10 mouse cellular contexts compared by ENCODE assay signal in the genomic region with DNA sequence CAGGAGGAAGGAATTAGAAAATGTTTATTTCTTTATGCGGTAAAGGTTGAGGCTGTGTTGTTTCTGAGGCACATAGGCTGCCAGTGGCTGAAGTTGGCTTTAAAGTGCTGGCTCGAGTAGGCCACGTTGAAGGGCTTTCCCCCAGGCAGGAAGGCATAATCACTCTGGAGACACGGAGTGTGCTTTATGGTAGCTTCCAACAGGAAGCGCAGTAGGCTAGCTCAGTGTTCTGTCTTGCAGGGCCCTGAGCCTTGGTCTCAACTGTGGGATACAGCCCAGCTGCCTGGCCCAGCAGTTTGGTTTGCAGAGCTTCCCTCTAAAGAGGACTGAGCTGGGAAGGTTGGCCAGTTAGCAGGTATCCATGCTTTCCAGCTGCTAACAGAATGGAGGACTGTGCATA. TPM values are rescaled to one million over a fixed set of nuclear protein-coding genes. Genes with fewer than 3 reads are reported as not detected.
DNase-seq lines count a peak whose midpoint lies in the region; ATAC-seq and TF ChIP-seq lines count a peak whose summit lies in the region.
"Had no signal": no experiment of that assay in that cellular context is flagged by ENCODE, and none has a peak within 500 bp of the region (broad histone marks: within the 10 kb centered on the region; RNA-seq: fewer than 3 reads in every experiment).

No protein-coding gene starts in this region.

- H3K4me3 ChIP-seq in lung, embryonic 15.5 days, result no peak overlapping the region
- no peak overlapping the region for H3K4me3 ChIP-seq in embryonic fibroblast, embryonic 13.5 days (ENCODE audit: insufficient read depth, low read length)
- no peak overlapping the region for H3K4me3 ChIP-seq in hindbrain, embryonic 15.5 days
- H3K4me3 ChIP-seq in neural tube, embryonic 13.5 days, result no peak overlapping the region

- H3K9ac ChIP-seq in lung, embryonic 15.5 days, result peak overlapping the region; percentile 23; the same call in 1 of the 2 replicates
- no peak overlapping the region for H3K9ac ChIP-seq in hindbrain, embryonic 15.5 days
- H3K9ac ChIP-seq in neural tube, embryonic 13.5 days, result peak overlapping the region; percentile 31; the same call in 1 of the 2 replicates

- peaks cover 7% of the 10 kb centered on the region; the same call in 1 of the 2 replicates for H3K36me3 ChIP-seq in lung, embryonic 15.5 days
- peaks cover 17% of the 10 kb centered on the region for H3K36me3 ChIP-seq in hindbrain, embryonic 15.5 days
- peaks cover 28% of the 10 kb centered on the region for H3K36me3 ChIP-seq in neural tube, embryonic 13.5 days

- H3K4me1 ChIP-seq in lung, embryonic 15.5 days, result peaks cover 44% of the 10 kb centered on the region
- H3K4me1 ChIP-seq in embryonic fibroblast, embryonic 13.5 days (ENCODE audit: control insufficient read depth, insufficient read depth, low read length), result peaks cover 14% of the 10 kb centered on the region
- H3K4me1 ChIP-seq in hindbrain, embryonic 15.5 days (replicated peaks), result peaks cover 51% of the 10 kb centered on the region
- peaks cover 37% of the 10 kb centered on the region for H3K4me1 ChIP-seq in neural tube, embryonic 13.5 days (replicated peaks)

- no peaks in the 10 kb centered on the region for H3K27me3 ChIP-seq in lung, embryonic 15.5 days
- no peaks in the 10 kb centered on the region for H3K27me3 ChIP-seq in hindbrain, embryonic 15.5 days
- no peaks in the 10 kb centered on the region for H3K27me3 ChIP-seq in neural tube, embryonic 13.5 days

- 44% methylated on average over 5 of the region's 5 CpGs for WGBS in lung, embryonic 15.5 days
- WGBS in hindbrain, embryonic 15.5 days, result 58% methylated on average over 5 of the region's 5 CpGs
- 41% methylated on average over 5 of the region's 5 CpGs for WGBS in neural tube, embryonic 13.5 days

- TF ChIP-seq CTCF in embryonic fibroblast, embryonic 13.5 days (IDR thresholded peaks at IDR 0.05; ENCODE audit: borderline replicate concordance, insufficient read depth, low read length), result no peak

- no peaks in the 10 kb centered on the region for H3K9me3 ChIP-seq in lung, embryonic 15.5 days
- no peaks in the 10 kb centered on the region for H3K9me3 ChIP-seq in hindbrain, embryonic 15.5 days
- no peaks in the 10 kb centered on the region for H3K9me3 ChIP-seq in neural tube, embryonic 13.5 days

- TF ChIP-seq POLR2A in embryonic fibroblast, embryonic 13.5 days (IDR thresholded peaks at IDR 0.05; ENCODE audit: low read depth, low read length), result no peak

- DNase-seq in lung, postnatal 25 days (ENCODE audit: low spot score), result no peak
- DNase-seq in adrenal gland, postnatal 36 days, result no peak
- no peak for DNase-seq in layer of hippocampus, adult 8-10 months (ENCODE audit: low spot score in 2 of 2)
- no peak for DNase-seq in Muller cell, postnatal 12 days (ENCODE audit: inconsistent ontology term)

- peak overlapping the region; percentile 21; the same call in 1 of the 2 replicates for H3K4me2 ChIP-seq in lung, embryonic 15.5 days
- peak overlapping the region; percentile 31 for H3K4me2 ChIP-seq in hindbrain, embryonic 15.5 days
- H3K4me2 ChIP-seq in neural tube, embryonic 13.5 days, result 0 out of 2 replicates have a peak overlapping the region, but pooled peaks have one; percentile 13

- ATAC-seq in lung, embryonic 15.5 days (ENCODE audit: borderline replicate concordance, extremely low read depth, low FRiP score, low TSS enrichment), result no peak
- no peak for ATAC-seq in hindbrain, embryonic 15.5 days (ENCODE audit: low FRiP score, low read depth)
- no peak for ATAC-seq in neural tube, embryonic 13.5 days (ENCODE audit: low read depth)

- peak overlapping the region; percentile 90 for H3K27ac ChIP-seq in lung, embryonic 15.5 days
- H3K27ac ChIP-seq in embryonic fibroblast, embryonic 13.5 days (ENCODE audit: insufficient read depth, low read length), result peak overlapping the region; percentile 89
- H3K27ac ChIP-seq in hindbrain, embryonic 15.5 days (replicated peaks), result peak overlapping the region; percentile 80
- peak overlapping the region; percentile 76 for H3K27ac ChIP-seq in neural tube, embryonic 13.5 days (replicated peaks)

RNA-seq across cellular contexts. Expression of a gene that starts 14.4 kb away (rescaled TPM):
- 35.0 TPM in 2 replicates for polyA plus RNA-seq in lung, embryonic 15.5 days (2015; fragmentation: Nextera tagmentation; extraction: Ambion mirVana)
- 21.1 and 28.6 TPM in 2 replicates for polyA plus RNA-seq in embryonic fibroblast, embryonic 13.5 days (2011; ENCODE audit: insufficient read length, low read depth, missing spikeins)
- 30.1 and 30.8 TPM in 2 replicates for polyA plus RNA-seq in hindbrain, embryonic 15.5 days (2015; fragmentation: Nextera tagmentation; extraction: Ambion mirVana)
- 25.6 and 28.2 TPM in 2 replicates for polyA plus RNA-seq in neural tube, embryonic 13.5 days (2015; fragmentation: Nextera tagmentation; extraction: Ambion mirVana)
- 10 to 100 TPM in 1 of 2 experiments, 1 to 10 TPM in 1; 5.9 to 11.6 TPM for total RNA-seq in adrenal gland, postnatal 36 days (2021)
- total RNA-seq in layer of hippocampus, adult 8-10 months (2022), result 10 to 100 TPM; 26.9 to 33.0 (median 29.7) TPM

RNA-seq across cellular contexts. Expression of a gene that starts 26.2 kb away (rescaled TPM):
- polyA plus RNA-seq in lung, embryonic 15.5 days (2015; fragmentation: Nextera tagmentation; extraction: Ambion mirVana), result 8.5 and 9.1 TPM in 2 replicates
- not detected in 2 replicates for polyA plus RNA-seq in embryonic fibroblast, embryonic 13.5 days (2011; ENCODE audit: insufficient read length, low read depth, missing spikeins)
- polyA plus RNA-seq in hindbrain, embryonic 15.5 days (2015; fragmentation: Nextera tagmentation; extraction: Ambion mirVana), result 0.91 and 1.6 TPM in 2 replicates
- 0.59 and 0.65 TPM in 2 replicates for polyA plus RNA-seq in neural tube, embryonic 13.5 days (2015; fragmentation: Nextera tagmentation; extraction: Ambion mirVana)
- total RNA-seq in adrenal gland, postnatal 36 days (2021), result not detected
- total RNA-seq in layer of hippocampus, adult 8-10 months (2022), result under 1 TPM in 1 of 4 experiments, not detected in 3; 0.71 TPM
- total RNA-seq: heart, postnatal 14 days; MEL had no signal

RNA-seq across cellular contexts. Expression of a gene that starts 54.8 kb away (rescaled TPM):
- 6.8 and 10.6 TPM in 2 replicates for polyA plus RNA-seq in lung, embryonic 15.5 days (2015; fragmentation: Nextera tagmentation; extraction: Ambion mirVana)
- 23.5 and 35.8 TPM in 2 replicates for polyA plus RNA-seq in embryonic fibroblast, embryonic 13.5 days (2011; ENCODE audit: insufficient read length, low read depth, missing spikeins)
- polyA plus RNA-seq in hindbrain, embryonic 15.5 days (2015; fragmentation: Nextera tagmentation; extraction: Ambion mirVana), result 39.3 and 43.6 TPM in 2 replicates
- polyA plus RNA-seq in neural tube, embryonic 13.5 days (2015; fragmentation: Nextera tagmentation; extraction: Ambion mirVana), result 17.4 and 18.8 TPM in 2 replicates
- total RNA-seq in adrenal gland, postnatal 36 days (2021), result 10 to 100 TPM; 33.3 to 34.0 TPM
- total RNA-seq in layer of hippocampus, adult 8-10 months (2022), result 10 to 100 TPM; 89.6 to 93.1 (median 92.6) TPM
